Comparison of ENCODE assay signal across 8 mouse cellular contexts in the genomic region with DNA sequence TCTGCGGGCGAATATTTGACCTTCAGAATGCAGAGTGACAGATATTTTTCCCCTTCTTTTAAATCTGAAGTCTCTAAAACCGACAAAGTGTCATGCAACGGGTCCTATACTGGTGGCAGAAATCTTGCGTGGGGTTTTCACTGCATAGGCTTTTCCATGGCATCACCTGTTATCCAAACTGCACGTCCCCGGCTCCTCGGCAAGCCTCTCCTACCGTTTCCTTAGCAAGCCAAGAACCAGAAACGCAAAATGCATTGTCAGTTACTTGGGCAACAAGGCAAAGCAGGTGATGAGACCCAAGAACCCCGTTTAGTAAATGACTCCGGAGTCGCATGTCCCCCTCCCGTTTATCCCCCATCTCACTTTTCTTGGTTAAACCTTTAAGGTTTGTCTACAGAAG. TPM values are rescaled to one million over a fixed set of nuclear protein-coding genes. Genes with fewer than 3 reads are reported as not detected.
DNase-seq lines count a peak whose midpoint lies in the region; ATAC-seq and TF ChIP-seq lines count a peak whose summit lies in the region.

No protein-coding gene starts in this region.

- peaks cover 27% of the 10 kb centered on the region for H3K27me3 ChIP-seq in lung, embryonic 15.5 days
- no peaks in the 10 kb centered on the region for H3K27me3 ChIP-seq in hindbrain, embryonic 14.5 days (ENCODE audit: control insufficient read depth, insufficient read depth, low read length)
- no peaks in the 10 kb centered on the region for H3K27me3 ChIP-seq in midbrain, embryonic 16.5 days (ENCODE audit: control insufficient read depth, insufficient read depth, low read depth, low read length)

- H3K4me2 ChIP-seq in lung, embryonic 15.5 days: peak overlapping the region; percentile 96
- peak overlapping the region; percentile 81 for H3K4me2 ChIP-seq in hindbrain, embryonic 14.5 days (replicated peaks)
- peak overlapping the region; percentile 74 for H3K4me2 ChIP-seq in midbrain, embryonic 16.5 days (ENCODE audit: low read length)

- WGBS in lung, embryonic 15.5 days: 4% methylated on average over 14 of the region's 14 CpGs
- 8% methylated on average over 14 of the region's 14 CpGs for WGBS in hindbrain, embryonic 14.5 days
- 5% methylated on average over 14 of the region's 14 CpGs for WGBS in midbrain, embryonic 16.5 days

- TF ChIP-seq CTCF in brain, embryonic 14.5 days (IDR thresholded peaks at IDR 0.05; ENCODE audit: borderline replicate concordance, extremely low read depth, insufficient read depth, insufficient read length): no peak

- peak overlapping the region; percentile 80 for H3K4me3 ChIP-seq in lung, embryonic 15.5 days
- peak overlapping the region; percentile 86 for H3K4me3 ChIP-seq in hindbrain, embryonic 14.5 days (replicated peaks; ENCODE audit: low read length)
- H3K4me3 ChIP-seq in midbrain, embryonic 16.5 days (ENCODE audit: low read depth, low read length): peak overlapping the region; percentile 90

- H3K9me3 ChIP-seq in lung, embryonic 15.5 days: no peaks in the 10 kb centered on the region
- H3K9me3 ChIP-seq in hindbrain, embryonic 14.5 days (ENCODE audit: control insufficient read depth, low read length): no peaks in the 10 kb centered on the region
- no peaks in the 10 kb centered on the region for H3K9me3 ChIP-seq in midbrain, embryonic 16.5 days (replicated peaks; ENCODE audit: control insufficient read depth, low read length, poor library complexity, severe bottlenecking)

- TF ChIP-seq POLR2A in brain, embryonic 14.5 days (IDR thresholded peaks at IDR 0.05; ENCODE audit: borderline replicate concordance, extremely low read depth, insufficient read depth, insufficient read length, poor library complexity, severe bottlenecking): no peak

- DNase-seq in lung, postnatal 14 days: no peak
- peak; percentile 55 for DNase-seq in brain, embryonic 14.5 days (ENCODE audit: low read depth)
- DNase-seq in hindbrain, embryonic 14.5 days (ENCODE audit: low spot score): peak; percentile 43
- no peak for DNase-seq in layer of hippocampus, adult 9-11 months
- no peak for DNase-seq in gastrocnemius, postnatal 4 days (ENCODE audit: low spot score in 2 of 2)

- peaks cover 14% of the 10 kb centered on the region for H3K4me1 ChIP-seq in lung, embryonic 15.5 days
- peaks cover 12% of the 10 kb centered on the region for H3K4me1 ChIP-seq in hindbrain, embryonic 14.5 days (replicated peaks; ENCODE audit: control insufficient read depth, insufficient read depth, low read length)
- peaks cover 22% of the 10 kb centered on the region for H3K4me1 ChIP-seq in midbrain, embryonic 16.5 days (ENCODE audit: control insufficient read depth, insufficient read depth, low read length)

- ATAC-seq in lung, embryonic 15.5 days (ENCODE audit: borderline replicate concordance, extremely low read depth, low FRiP score, low TSS enrichment): no peak
- ATAC-seq in hindbrain, embryonic 14.5 days (ENCODE audit: low FRiP score): no peak
- peak; percentile 2; the same call in 1 of the 2 replicates for ATAC-seq in midbrain, embryonic 16.5 days
- no peak for ATAC-seq in megakaryocyte-erythroid progenitor cell, adult 5-6 weeks (replicated peaks; ENCODE audit: low FRiP score, low TSS enrichment, poor library complexity, severe bottlenecking)

- peak overlapping the region; percentile 84 for H3K27ac ChIP-seq in lung, embryonic 15.5 days
- peak overlapping the region; percentile 94 for H3K27ac ChIP-seq in hindbrain, embryonic 14.5 days
- H3K27ac ChIP-seq in midbrain, embryonic 16.5 days (ENCODE audit: low read length): peak overlapping the region; percentile 95

- H3K9ac ChIP-seq in lung, embryonic 15.5 days: peak overlapping the region; percentile 75
- H3K9ac ChIP-seq in hindbrain, embryonic 14.5 days: peak overlapping the region; percentile 91
- peak overlapping the region; percentile 91 for H3K9ac ChIP-seq in midbrain, embryonic 16.5 days (ENCODE audit: low read depth, low read length)

- no peaks in the 10 kb centered on the region for H3K36me3 ChIP-seq in lung, embryonic 15.5 days
- no peaks in the 10 kb centered on the region for H3K36me3 ChIP-seq in hindbrain, embryonic 14.5 days (replicated peaks; ENCODE audit: control insufficient read depth, insufficient read depth)
- H3K36me3 ChIP-seq in midbrain, embryonic 16.5 days (ENCODE audit: control insufficient read depth, insufficient read depth, low read length): no peaks in the 10 kb centered on the region

RNA-seq across cellular contexts. Expression of a gene that starts 0.8 kb away (rescaled TPM):
- polyA plus RNA-seq in lung, embryonic 15.5 days (2015; fragmentation: Nextera tagmentation; extraction: Ambion mirVana): 15.5 and 16.7 TPM in 2 replicates
- 34.8 and 58.3 TPM in 2 replicates for polyA plus RNA-seq in brain, embryonic 14.5 days (2012; rRNA removed)
- polyA plus RNA-seq in hindbrain, embryonic 14.5 days (2014; fragmentation: Nextera tagmentation; extraction: Ambion mirVana): 45.3 and 47.0 TPM in 2 replicates
- polyA plus RNA-seq in midbrain, embryonic 16.5 days (2015; fragmentation: Nextera tagmentation; extraction: Ambion mirVana): 40.6 and 43.5 TPM in 2 replicates
- total RNA-seq in megakaryocyte-erythroid progenitor cell, adult 5-6 weeks (2014; fragmentation: Nextera tagmentation): 21.0 and 24.0 TPM in 2 replicates
- 25.7 and 44.6 TPM in 2 replicates for total RNA-seq in megakaryocyte-erythroid progenitor cell, adult 5-6 weeks (2017)
- 10 to 100 TPM; 61.3 to 72.9 TPM for total RNA-seq in gastrocnemius, postnatal 4 days (2021)

RNA-seq across cellular contexts. Expression of a gene that starts 53.4 kb away (rescaled TPM):
- 23.8 and 25.5 TPM in 2 replicates for polyA plus RNA-seq in lung, embryonic 15.5 days (2015; fragmentation: Nextera tagmentation; extraction: Ambion mirVana)
- polyA plus RNA-seq in brain, embryonic 14.5 days (2012; rRNA removed): 22.9 and 34.5 TPM in 2 replicates
- 26.0 and 26.1 TPM in 2 replicates for polyA plus RNA-seq in hindbrain, embryonic 14.5 days (2014; fragmentation: Nextera tagmentation; extraction: Ambion mirVana)
- 29.0 and 29.3 TPM in 2 replicates for polyA plus RNA-seq in midbrain, embryonic 16.5 days (2015; fragmentation: Nextera tagmentation; extraction: Ambion mirVana)
- 10.4 and 15.1 TPM in 2 replicates for total RNA-seq in megakaryocyte-erythroid progenitor cell, adult 5-6 weeks (2014; fragmentation: Nextera tagmentation)
- total RNA-seq in megakaryocyte-erythroid progenitor cell, adult 5-6 weeks (2017): 23.2 and 24.4 TPM in 2 replicates
- 10 to 100 TPM; 10.9 to 11.9 TPM for total RNA-seq in gastrocnemius, postnatal 4 days (2021)

Comparison
In these comparisons a context has a peak if more than half of its experiments do, and no peak if none do; other contexts are left out.
1. DNase-seq: peak in brain, embryonic 14.5 days (single experiment) and hindbrain, embryonic 14.5 days (single experiment); none in lung, postnatal 14 days (single experiment), layer of hippocampus, adult 9-11 months (single experiment) and gastrocnemius, postnatal 4 days (0 of 2).
2. Peak in every context shown above with its lines, with median percentiles within 50 percentile points of each other: H3K27ac ChIP-seq, H3K4me2 ChIP-seq, H3K4me3 ChIP-seq and H3K9ac ChIP-seq.